Mouse (Mus musculus): ENCODE measurements at regions not wholly inside any gene's neighbourhood (a gene's known extent, or its start where the extent isn't known, plus 50 kb on each side); places are given as distances from the start of the nearest gene placed in this dataset.

- Histone ChIP-seq H3K4me1 (ENCODE audit: control insufficient read depth in 1 of 2, insufficient read depth in 2 of 2, low read length in 2 of 2) (no peaks in the 10 kb centered on the region), H3K4me3 (ENCODE audit: control insufficient read depth in 1 of 2, insufficient read depth in 1 of 2, low read depth in 2 of 2, low read length in 2 of 2) (no peak overlapping the region), H3K79me2 (ENCODE audit: control insufficient read depth, insufficient read depth, low read length, poor library complexity) (no peaks in the 10 kb centered on the region), H3K36me3 (ENCODE audit: control insufficient read depth in 1 of 2, insufficient read depth in 2 of 2, low read length in 2 of 2) (no peaks in the 10 kb centered on the region), H3K27me3 (ENCODE audit: control insufficient read depth in 1 of 2, insufficient read depth in 2 of 2, low read length in 2 of 2) (no peaks in the 10 kb centered on the region), H3K27ac (ENCODE audit: control insufficient read depth, low read depth, low read length) (no peak overlapping the region), H3K9me3 (replicated peaks; ENCODE audit: insufficient read depth, low read length) (no peaks in the 10 kb centered on the region), H3K9ac (ENCODE audit: control insufficient read depth, low read depth, low read length, poor library complexity, severe bottlenecking) (no peak overlapping the region)
- TF ChIP-seq NRF1 (IDR thresholded peaks at IDR 0.05; ENCODE audit: insufficient read depth, low read depth, low read length, poor library complexity, severe bottlenecking) (no peak), TCF12 (IDR thresholded peaks at IDR 0.05; ENCODE audit: low read depth, low read length) (no peak), CHD1 (IDR thresholded peaks at IDR 0.05; ENCODE audit: low read depth, low read length) (no peak), MYC (IDR thresholded peaks at IDR 0.05; ENCODE audit: low read depth, low read length) (no peak), EP300 (IDR thresholded peaks at IDR 0.05; ENCODE audit: low read depth in 1 of 2, low read length in 2 of 2) (no peak), NELFE (IDR thresholded peaks at IDR 0.05; ENCODE audit: low read depth, low read length) (no peak), ETS1 (IDR thresholded peaks at IDR 0.05; ENCODE audit: low read depth, low read length) (no peak), USF2 (IDR thresholded peaks at IDR 0.05; ENCODE audit: borderline replicate concordance in 1 of 2, insufficient read depth in 1 of 2, low read depth in 1 of 2, low read length in 2 of 2) (no peak), MAFK (IDR thresholded peaks at IDR 0.05; ENCODE audit: borderline replicate concordance, low read depth, low read length) (no peak), MEF2A (IDR thresholded peaks at IDR 0.05; ENCODE audit: extremely low read depth, insufficient replicate concordance, low read depth, low read length, poor library complexity, severe bottlenecking) (no peak), RCOR1 (IDR thresholded peaks at IDR 0.05; ENCODE audit: low read depth, low read length) (no peak), HCFC1 (IDR thresholded peaks at IDR 0.05; ENCODE audit: low read depth, low read length) (no peak), ZKSCAN1 (IDR thresholded peaks at IDR 0.05; ENCODE audit: low read depth, low read length) (no peak), KAT2A (conservative IDR thresholded peaks at IDR 0.05; ENCODE audit: low read depth, low read length) (no peak), MYB (IDR thresholded peaks at IDR 0.05; ENCODE audit: low read depth, low read length) (no peak), GABPA (IDR thresholded peaks at IDR 0.05; ENCODE audit: low read depth, low read length) (no peak), RAD21 (IDR thresholded peaks at IDR 0.05; ENCODE audit: low read depth, low read length) (no peak), ZC3H11A (IDR thresholded peaks at IDR 0.05; ENCODE audit: low read depth, low read length) (no peak)
- DNase-seq (ENCODE audit: low read depth, low spot score) = no peak
These were observed 197.6 kb downstream of the Rps15a start for GRCm38 (mm10) chr7:117918206-117918995.

GRCm38 (mm10) chr7:117916915-117917314 is 199.1 kb downstream of the Rps15a start:
- no peaks in the 10 kb centered on the region for H3K9me3 ChIP-seq (replicated peaks; ENCODE audit: insufficient read depth, low read length)
- no peaks in the 10 kb centered on the region for H3K79me2 ChIP-seq (ENCODE audit: control insufficient read depth, insufficient read depth, low read length, poor library complexity)
- no peak overlapping the region for H3K9ac ChIP-seq (ENCODE audit: control insufficient read depth, low read depth, low read length, poor library complexity, severe bottlenecking)
- DNase-seq (ENCODE audit: low read depth, low spot score) = no peak
- TF ChIP-seq CHD1 (IDR thresholded peaks at IDR 0.05; ENCODE audit: low read depth, low read length) (no peak), ZNF384 (IDR thresholded peaks at IDR 0.05; ENCODE audit: low read depth, low read length) (no peak), MXI1 (IDR thresholded peaks at IDR 0.05; ENCODE audit: low read depth, low read length) (no peak), E2F4 (IDR thresholded peaks at IDR 0.05; ENCODE audit: borderline replicate concordance, low read depth, low read length) (no peak), MYB (IDR thresholded peaks at IDR 0.05; ENCODE audit: low read depth, low read length) (no peak), JUND (IDR thresholded peaks at IDR 0.05; ENCODE audit: low read depth, low read length) (no peak), HCFC1 (IDR thresholded peaks at IDR 0.05; ENCODE audit: low read depth, low read length) (no peak), MYC (IDR thresholded peaks at IDR 0.05; ENCODE audit: low read depth, low read length) (no peak), EP300 (IDR thresholded peaks at IDR 0.05; ENCODE audit: low read depth in 1 of 2, low read length in 2 of 2) (no peak), NELFE (IDR thresholded peaks at IDR 0.05; ENCODE audit: low read depth, low read length) (no peak), TAL1 (IDR thresholded peaks at IDR 0.05; ENCODE audit: low read length) (no peak), MEF2A (IDR thresholded peaks at IDR 0.05; ENCODE audit: extremely low read depth, insufficient replicate concordance, low read depth, low read length, poor library complexity, severe bottlenecking) (no peak), RCOR1 (IDR thresholded peaks at IDR 0.05; ENCODE audit: low read depth, low read length) (no peak)
- H3K36me3 ChIP-seq (ENCODE audit: control insufficient read depth in 1 of 2, insufficient read depth in 2 of 2, low read length in 2 of 2) = no peaks in the 10 kb centered on the region
- H3K27ac ChIP-seq (ENCODE audit: control insufficient read depth, low read depth, low read length) = no peak overlapping the region
- no peaks in the 10 kb centered on the region for H3K4me1 ChIP-seq (ENCODE audit: control insufficient read depth in 1 of 2, insufficient read depth in 2 of 2, low read length in 2 of 2)
- H3K4me3 ChIP-seq (ENCODE audit: control insufficient read depth in 1 of 2, insufficient read depth in 1 of 2, low read depth in 2 of 2, low read length in 2 of 2) = no peak overlapping the region
- H3K27me3 ChIP-seq (ENCODE audit: control insufficient read depth in 1 of 2, insufficient read depth in 2 of 2, low read length in 2 of 2) = no peaks in the 10 kb centered on the region
